Mouse (Mus musculus) testis, adult 2 months (tissue): ENCODE results near the gene Mpv17l2.

Source experiments
- CTCF ChIP-seq: fragments of 200-500 bp; IDR thresholded peaks from 2 replicates; pipeline ENCODE4 v1.5.1; 2012; ENCODE audit warnings: low read depth, mild to moderate bottlenecking, inconsistent platforms, low read length, moderate library complexity; ENCODE audit not compliant: control insufficient read depth, insufficient read depth, insufficient replicate concordance
- POLR2A ChIP-seq: fragments of 200-500 bp; IDR thresholded peaks from 2 replicates; pipeline ENCODE4 v1.6.1; 2012; ENCODE audit warnings: low read depth, mild to moderate bottlenecking, inconsistent platforms, low read length, moderate library complexity; ENCODE audit not compliant: control insufficient read depth

- TF ChIP-seq CTCF, result no peak
- no peak for TF ChIP-seq POLR2A
Observed at GRCm38 (mm10) chr8:70803761-70804480, 43.2 kb upstream of the Mpv17l2 start.
